Mouse (Mus musculus) stomach, embryonic 14.5 days (tissue): ENCODE measurements around the gene Ldlrad3. TPM values are rescaled to one million over a fixed set of nuclear protein-coding genes. Genes with fewer than 3 reads are reported as not detected.
A peak's percentile ranks its signal among the peaks of the same experiment; 100 is the strongest.

ENCODE experiments used
- ATAC-seq: fragments of 200-750 bp; cut with Nextera tagmentation; 2 replicates; pipeline ENCODE4 v1.8.0; 2017; ENCODE audit warnings: low read depth, moderate TSS enrichment; ENCODE audit not compliant: insufficient number of reproducible peaks, insufficient read depth, low FRiP score
- H3K27ac ChIP-seq: fragments of 300-500 bp; sonication (generic); 2 replicates; pipeline ENCODE4 v1.5.1; 2014; ENCODE audit warnings: mild to moderate bottlenecking, low read length, moderate library complexity, mixed read lengths
- H3K27me3 ChIP-seq: fragments of 300-500 bp; sonication (generic); 2 replicates; pipeline ENCODE4 v1.6.1; 2014; ENCODE audit warnings: low read length, control low read depth, mixed read lengths; ENCODE audit not compliant: control insufficient read depth, insufficient read depth
- H3K36me3 ChIP-seq: fragments of 300-500 bp; sonication (generic); 2 replicates; pipeline ENCODE4 v1.6.1; 2014; ENCODE audit warnings: mild to moderate bottlenecking, control low read depth, low read length, moderate library complexity, mixed read lengths; ENCODE audit not compliant: control insufficient read depth, insufficient read depth
- H3K4me1 ChIP-seq: fragments of 300-500 bp; sonication (generic); 2 replicates; pipeline ENCODE4 v1.6.1; 2014; ENCODE audit warnings: low read length, control low read depth, mixed read lengths; ENCODE audit not compliant: control insufficient read depth, insufficient read depth
- H3K4me2 ChIP-seq: fragments of 300-500 bp; sonication (generic); replicated peaks from 2 replicates; pipeline ENCODE4 v1.6.1; 2014; ENCODE audit warnings: low read depth, low read length, control low read depth
- H3K4me3 ChIP-seq: fragments of 300-500 bp; sonication (generic); 2 replicates; pipeline ENCODE4 v1.5.1; 2014; ENCODE audit warnings: low read depth, low read length, control low read depth
- H3K9ac ChIP-seq: fragments of 300-500 bp; sonication (generic); replicated peaks from 2 replicates; pipeline ENCODE4 v1.6.1; 2014; ENCODE audit warnings: low read depth, mild to moderate bottlenecking, control low read depth, low read length, moderate library complexity, mixed read lengths
- H3K9me3 ChIP-seq: fragments of 300-500 bp; sonication (generic); 2 replicates; pipeline ENCODE4 v1.6.1; 2016; ENCODE audit warnings: low read depth, low read length, control low read depth; ENCODE audit not compliant: control insufficient read depth
- WGBS: fragments of 180-500 bp; shearing (Covaris S2); extraction: QIAGEN DNeasy Blood & Tissue Kit; methylation state at CpG from one replicate; pipeline ENCODE4 v1.1.7; 2014; 5-methylcytosine and 5-hydroxymethylcytosine counted together
- polyA plus RNA-seq: library from polyadenylated mRNA; unstranded; fragments of >200 nt; fragmentation: Nextera tagmentation; extraction: Ambion mirVana; gene quantifications from 2 replicates; pipeline ENCODE4 v1.2.1, GENCODE M21; 2014

The Ldlrad3 gene
- polyA plus RNA-seq, 1 experiment from 2014 or later, result 52.3 TPM

DNA sequence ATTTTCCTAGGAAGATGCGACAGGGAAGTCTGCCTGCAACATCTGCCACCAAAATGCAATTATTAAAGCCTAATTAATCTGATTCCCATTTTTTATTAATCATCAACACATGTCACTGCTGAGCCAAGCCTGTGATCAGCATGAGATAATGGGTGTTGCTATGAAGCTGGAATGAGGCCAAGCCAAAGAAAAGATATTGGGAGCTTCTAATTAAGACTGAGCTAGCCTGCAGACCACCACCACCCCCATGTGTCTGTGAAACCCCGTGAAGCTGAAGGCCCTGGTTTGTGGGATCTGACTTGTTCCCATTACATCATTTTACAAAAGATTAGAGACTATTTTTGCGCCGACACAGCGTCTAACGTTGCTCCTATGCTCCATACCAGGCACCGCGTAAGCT lies 161.7 kb downstream of the Ldlrad3 start:
- Histone ChIP-seq H3K36me3 (no peaks in the 10 kb centered on the region), H3K9ac (no peak overlapping the region), H3K4me2 (no peak overlapping the region), H3K27me3 (no peaks in the 10 kb centered on the region), H3K27ac (no peak overlapping the region), H3K4me1 (peaks cover 7% of the 10 kb centered on the region; the same call in 1 of the 2 replicates), H3K4me3 (no peak overlapping the region), H3K9me3 (no peaks in the 10 kb centered on the region)
- ATAC-seq, result no peak
- WGBS, result 94% methylated on average over 8 of the region's 8 CpGs

DNA sequence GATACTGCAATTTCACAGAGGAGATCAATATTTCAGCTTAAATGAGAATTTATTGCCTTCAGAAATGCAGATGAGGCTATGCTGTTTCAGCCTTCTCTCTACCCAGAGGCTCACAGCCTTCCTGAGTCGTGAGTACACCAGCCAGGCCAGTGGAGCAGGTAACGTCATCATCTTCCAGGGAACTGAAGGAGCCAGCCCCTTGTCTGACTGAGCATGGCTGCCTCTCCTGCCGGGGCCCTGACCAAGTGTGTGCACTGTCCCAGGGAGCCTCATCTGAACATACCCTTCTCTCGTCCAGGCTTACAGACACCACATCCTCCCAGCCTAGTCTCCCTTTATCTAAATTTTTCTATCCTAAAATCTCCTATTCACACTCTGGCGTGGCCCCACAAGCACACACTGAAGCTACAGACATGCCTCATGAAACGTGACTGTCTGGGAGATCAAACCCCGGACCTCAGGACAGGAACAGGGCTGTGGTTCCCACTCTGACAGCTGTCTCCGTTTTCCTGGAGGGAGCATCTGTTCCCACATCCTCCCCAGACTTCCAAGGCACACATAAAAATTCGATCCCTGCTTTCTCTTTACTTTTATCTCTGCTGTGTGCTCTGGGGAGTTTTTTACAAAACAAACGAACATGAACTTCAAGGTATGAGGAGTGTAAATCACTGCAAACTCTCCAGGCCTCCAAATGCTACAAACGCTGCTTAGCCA lies 164.7 kb downstream of the Ldlrad3 start:
- H3K4me3 ChIP-seq, result no peak overlapping the region
- no peaks in the 10 kb centered on the region for H3K27me3 ChIP-seq
- no peak overlapping the region for H3K9ac ChIP-seq
- H3K27ac ChIP-seq, result no peak overlapping the region
- H3K4me2 ChIP-seq, result no peak overlapping the region
- ATAC-seq, result no peak
- H3K4me1 ChIP-seq, result peaks cover 7% of the 10 kb centered on the region; the same call in 1 of the 2 replicates
- H3K36me3 ChIP-seq, result no peaks in the 10 kb centered on the region
- 39% methylated on average over 11 of the region's 11 CpGs for WGBS
- no peaks in the 10 kb centered on the region for H3K9me3 ChIP-seq

DNA sequence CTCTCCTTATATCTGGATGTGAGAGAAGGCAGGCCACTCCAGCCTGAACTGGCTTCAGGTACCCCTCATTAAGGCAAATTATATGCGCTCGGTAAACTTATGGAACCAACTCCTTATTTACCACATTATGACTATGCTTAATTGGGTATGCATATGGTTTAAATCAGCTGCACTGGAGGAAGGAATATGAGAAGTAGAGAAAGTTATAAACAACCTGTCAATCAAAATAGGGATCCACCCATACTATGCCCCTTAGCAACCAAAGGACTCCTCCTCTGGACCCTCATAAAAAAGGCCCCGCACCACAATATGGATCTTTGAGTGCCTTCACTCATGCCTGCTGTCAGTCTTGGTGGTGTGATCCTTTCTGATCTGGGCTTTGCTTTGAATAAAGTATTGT lies 165.6 kb downstream of the Ldlrad3 start:
- Histone ChIP-seq H3K4me3 (no peak overlapping the region), H3K4me1 (peaks cover 7% of the 10 kb centered on the region; the same call in 1 of the 2 replicates), H3K9ac (no peak overlapping the region), H3K9me3 (no peaks in the 10 kb centered on the region), H3K27ac (no peak overlapping the region), H3K36me3 (no peaks in the 10 kb centered on the region), H3K27me3 (no peaks in the 10 kb centered on the region), H3K4me2 (no peak overlapping the region)
- WGBS, result 89% methylated on average over 3 of the region's 3 CpGs
- no peak for ATAC-seq

DNA sequence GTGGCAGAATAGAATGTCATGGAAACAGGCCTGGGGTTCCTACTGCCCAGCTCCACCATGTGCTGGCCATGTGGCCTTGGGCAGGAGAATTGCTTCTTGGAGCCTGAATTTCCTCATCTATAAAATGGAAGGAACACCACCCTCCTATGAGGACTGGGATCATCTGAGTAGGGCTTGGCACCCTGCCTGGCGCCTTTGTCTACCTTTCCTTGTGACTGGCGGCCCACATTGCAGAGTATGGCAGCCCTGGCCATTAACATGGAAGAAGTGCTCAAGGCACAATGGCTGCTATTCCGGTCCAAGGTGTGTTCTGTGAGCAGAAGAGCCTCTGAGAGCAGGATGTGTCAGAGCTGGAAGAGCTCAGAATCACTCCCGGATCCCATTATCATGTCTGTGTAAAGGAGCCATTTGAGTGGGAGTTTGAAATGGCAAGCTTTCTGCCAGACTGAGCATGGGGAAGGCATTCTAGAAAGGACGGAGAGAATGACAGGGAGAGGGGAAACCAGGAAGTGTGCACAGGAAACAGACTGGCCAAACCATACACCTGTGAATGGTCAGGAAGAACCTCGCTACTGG lies 171.6 kb downstream of the Ldlrad3 start:
- ATAC-seq, result 0 out of 2 replicates have a peak, but pooled peaks have one; percentile 10
- no peak overlapping the region for H3K9ac ChIP-seq

DNA sequence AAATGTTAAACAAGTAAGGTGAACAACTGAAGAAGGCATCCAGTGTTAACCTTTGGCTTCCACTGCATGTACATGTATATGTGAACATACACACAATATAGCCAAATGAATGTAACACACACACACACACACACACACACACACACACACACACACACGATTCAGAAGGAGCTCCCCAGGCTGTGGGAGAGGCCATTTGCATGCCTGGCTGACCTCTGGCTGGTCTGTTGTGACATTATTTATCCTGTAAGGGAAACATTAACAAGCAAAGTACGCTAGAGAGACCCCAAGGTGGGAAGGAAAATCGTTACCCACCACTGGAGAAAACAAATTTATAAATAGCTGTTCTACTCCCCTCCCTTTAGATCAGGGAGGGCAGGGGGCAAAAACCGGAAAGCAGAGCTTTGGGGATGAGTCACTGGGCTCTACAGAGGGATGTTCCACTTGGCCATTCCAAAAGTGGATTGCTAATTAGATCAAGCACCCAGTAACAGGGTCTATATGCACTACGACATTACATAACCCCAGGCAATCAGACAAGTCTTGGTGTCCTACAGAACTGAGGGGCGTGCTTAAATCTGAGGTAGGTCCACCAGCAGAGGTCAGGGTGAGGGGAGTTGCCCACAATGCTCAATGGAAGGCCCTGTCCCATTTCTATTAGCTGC lies 174.7 kb downstream of the Ldlrad3 start:
- H3K27ac ChIP-seq, result no peak overlapping the region
- no peak overlapping the region for H3K4me3 ChIP-seq
- no peak for ATAC-seq
- no peaks in the 10 kb centered on the region; the same call in 1 of the 2 replicates for H3K36me3 ChIP-seq
- peaks cover 7% of the 10 kb centered on the region; the same call in 1 of the 2 replicates for H3K4me1 ChIP-seq
- no peaks in the 10 kb centered on the region for H3K9me3 ChIP-seq
- H3K27me3 ChIP-seq, result no peaks in the 10 kb centered on the region
- no peak overlapping the region for H3K9ac ChIP-seq
- H3K4me2 ChIP-seq, result no peak overlapping the region
- WGBS, result 61% methylated on average over 6 of the region's 6 CpGs

More for the DNA sequence above, 171.6 kb downstream of the Ldlrad3 start:
- Histone ChIP-seq H3K27ac (no peak overlapping the region), H3K36me3 (no peaks in the 10 kb centered on the region), H3K4me2 (no peak overlapping the region), H3K9me3 (no peaks in the 10 kb centered on the region), H3K4me3 (no peak overlapping the region), H3K4me1 (no peaks in the 10 kb centered on the region), H3K27me3 (no peaks in the 10 kb centered on the region)
- WGBS, result 91% methylated on average over 6 of the region's 6 CpGs

DNA sequence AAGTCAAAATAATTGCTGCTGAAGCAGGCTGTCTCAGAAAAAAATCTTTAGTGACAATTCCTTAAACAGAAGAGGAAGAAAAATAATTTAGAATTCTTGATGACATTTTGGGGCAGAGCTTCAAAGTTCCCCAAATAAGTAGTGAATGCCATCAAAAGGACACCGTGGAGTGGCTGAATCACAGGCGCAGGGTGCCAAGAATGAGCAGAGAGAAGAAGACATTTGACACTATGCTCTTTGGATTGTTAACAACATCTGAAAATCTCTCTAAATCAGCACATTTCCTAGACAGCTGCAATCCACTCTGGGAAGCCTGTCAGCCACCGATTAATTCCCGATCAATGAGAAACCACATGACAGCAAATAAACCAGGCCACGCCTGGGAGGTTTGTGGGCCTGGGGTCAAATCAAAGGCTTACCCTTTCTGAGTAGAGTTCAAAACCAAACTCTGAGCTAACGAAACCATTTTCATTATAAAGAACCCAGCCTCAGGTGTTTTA lies 176.4 kb downstream of the Ldlrad3 start:
- Histone ChIP-seq H3K4me2 (no peak overlapping the region), H3K9me3 (no peaks in the 10 kb centered on the region), H3K27ac (no peak overlapping the region), H3K36me3 (no peaks in the 10 kb centered on the region; the same call in 1 of the 2 replicates), H3K4me3 (no peak overlapping the region), H3K4me1 (peaks cover 23% of the 10 kb centered on the region), H3K27me3 (no peaks in the 10 kb centered on the region), H3K9ac (no peak overlapping the region)
- ATAC-seq, result no peak
- WGBS, result 74% methylated on average over 6 of the region's 6 CpGs

DNA sequence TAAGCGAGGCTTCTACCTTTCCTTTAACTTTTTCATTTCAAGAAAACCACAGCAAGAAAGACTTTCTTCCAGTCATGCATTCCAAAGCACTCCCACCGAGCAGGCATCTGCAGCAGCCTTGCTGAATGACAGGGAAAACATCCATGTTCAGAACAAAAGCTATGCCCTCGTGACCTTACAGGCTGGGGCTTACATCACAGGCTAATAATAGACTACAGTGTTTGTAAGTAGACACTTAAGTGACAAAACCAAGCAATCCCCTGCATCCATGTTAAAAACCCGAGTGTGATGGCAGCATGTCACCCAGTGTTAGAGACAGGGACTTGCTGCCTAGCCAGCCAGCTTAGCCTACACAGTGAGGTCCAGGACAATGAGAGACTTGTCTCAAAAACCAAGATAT lies 180.0 kb downstream of the Ldlrad3 start:
- H3K4me1 ChIP-seq, result peaks cover 56% of the 10 kb centered on the region

DNA sequence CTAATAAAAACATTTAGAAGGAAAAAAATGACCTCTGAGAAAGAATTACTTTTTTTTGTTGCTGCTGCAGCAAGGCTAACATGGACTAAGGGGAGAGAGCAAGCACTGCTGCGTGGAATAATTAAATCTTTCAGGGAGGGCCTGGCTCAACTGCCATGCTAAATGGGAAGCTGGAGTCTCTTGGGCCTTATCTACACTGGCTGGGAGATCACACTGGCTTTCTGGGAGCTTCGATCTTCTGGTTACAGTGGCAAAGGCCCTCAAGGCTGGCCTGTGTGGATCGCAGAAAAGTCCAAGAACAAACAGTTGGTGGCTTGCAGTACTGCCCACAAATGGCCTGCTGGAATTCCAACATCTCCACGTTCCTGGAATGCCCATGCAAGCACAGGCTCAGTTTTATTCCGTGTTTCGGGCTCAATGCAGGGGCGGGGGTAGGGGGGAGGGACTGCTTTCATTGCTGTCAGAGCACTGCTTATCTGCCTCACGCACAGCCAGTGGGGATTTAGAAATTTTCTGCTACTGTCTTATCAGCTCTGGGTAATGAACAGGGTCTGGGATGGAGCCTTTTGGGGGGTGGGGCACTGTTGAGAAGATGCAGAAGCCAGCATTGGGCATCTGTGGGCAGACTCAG lies 180.7 kb downstream of the Ldlrad3 start:
- no peak for ATAC-seq
- Histone ChIP-seq H3K9ac (no peak overlapping the region), H3K36me3 (no peaks in the 10 kb centered on the region; the same call in 1 of the 2 replicates), H3K27ac (no peak overlapping the region; the same call in 1 of the 2 replicates), H3K4me1 (peaks cover 56% of the 10 kb centered on the region), H3K9me3 (no peaks in the 10 kb centered on the region), H3K4me3 (no peak overlapping the region), H3K4me2 (no peak overlapping the region), H3K27me3 (no peaks in the 10 kb centered on the region)
- 36% methylated on average over 8 of the region's 8 CpGs for WGBS

More for the DNA sequence above, 180.0 kb downstream of the Ldlrad3 start:
- H3K9me3 ChIP-seq, result no peaks in the 10 kb centered on the region
- no peak for ATAC-seq
- WGBS, result 44% methylated on average over 4 of the region's 4 CpGs
- H3K36me3 ChIP-seq, result no peaks in the 10 kb centered on the region; the same call in 1 of the 2 replicates
- no peak overlapping the region for H3K4me2 ChIP-seq
- H3K27ac ChIP-seq, result no peak overlapping the region
- no peak overlapping the region for H3K4me3 ChIP-seq
- no peaks in the 10 kb centered on the region for H3K27me3 ChIP-seq
- H3K9ac ChIP-seq, result no peak overlapping the region
